Mouse (Mus musculus): ENCODE measurements around the gene Tmco1. TPM values are rescaled to one million over a fixed set of nuclear protein-coding genes. Genes with fewer than 3 reads are reported as not detected.

Gene Tmco1
- polyA plus RNA-seq (2014; fragmentation: Illumina TruSeq; extraction: RNeasy Lipid Tissue Mini Kit (QIAGEN cat#74804); ENCODE audit: low read depth, low replicate concordance): 132 TPM

DNA sequence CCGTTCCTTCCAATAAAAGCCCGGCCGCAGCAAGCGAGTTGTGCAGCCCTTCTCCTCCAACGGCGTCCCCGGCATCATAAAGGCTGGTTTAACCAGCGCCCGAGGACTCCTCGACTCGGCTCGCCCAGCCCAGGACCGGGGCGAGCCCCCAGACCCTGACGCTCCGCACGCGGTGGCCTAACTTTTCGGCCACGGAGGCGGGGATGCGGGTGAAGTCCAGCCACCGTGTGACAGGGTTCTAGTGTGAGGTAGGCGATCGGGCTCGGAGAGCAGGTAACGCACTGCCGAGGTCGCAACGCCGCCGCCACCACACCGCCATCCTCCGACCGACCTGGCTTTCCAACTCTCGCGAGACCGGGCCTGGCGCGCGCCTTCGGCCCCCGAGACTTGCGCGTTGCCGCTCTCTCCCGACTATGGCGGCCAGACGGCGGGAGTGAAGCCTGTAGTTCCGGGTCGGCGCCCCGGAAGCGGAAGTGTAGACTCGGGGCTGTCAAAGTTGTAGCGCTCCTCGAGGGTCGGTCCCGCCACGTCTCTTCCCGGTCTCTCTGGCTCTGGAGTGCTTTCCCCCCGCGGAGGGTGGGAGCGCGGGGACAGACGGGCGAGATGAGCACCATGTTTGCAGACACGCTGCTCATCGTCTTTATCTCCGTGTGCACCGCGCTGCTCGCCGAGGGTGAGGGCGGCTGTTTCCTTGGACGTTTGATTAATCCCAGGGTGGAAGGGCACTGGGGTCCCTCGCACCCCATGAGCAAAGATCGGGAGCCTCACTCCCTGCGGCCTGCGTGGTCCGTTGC lies at the start of gene Tmco1:
Tmco1 (plus strand) TSS at position 118 of the 794 bp plus-strand sequence.

DNA sequence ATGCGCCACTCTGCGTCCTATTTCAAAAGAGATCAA lies 23.0 kb upstream of the Tmco1 start, which contains the start of gene Uck2:
Uck2 (minus strand) TSS at position 1 of the 36 bp plus-strand sequence.

GRCm38 (mm10) chr1:167349815-167350596 lies 41.8 kb downstream of the Tmco1 start, which contains the start of gene Aldh9a1:
Aldh9a1 (plus strand) TSS chr1:167349991.

Other genes starting within 250 kb of the Tmco1 start
- 28.0 TPM for gene Uck2, start 23.1 kb upstream of the Tmco1 start, polyA plus RNA-seq (2014; fragmentation: Illumina TruSeq; extraction: RNeasy Lipid Tissue Mini Kit (QIAGEN cat#74804); ENCODE audit: low read depth, low replicate concordance)
- 36.5 TPM for gene Aldh9a1, start 41.6 kb downstream of the Tmco1 start, polyA plus RNA-seq (2014; fragmentation: Illumina TruSeq; extraction: RNeasy Lipid Tissue Mini Kit (QIAGEN cat#74804); ENCODE audit: low read depth, low replicate concordance)
- 379 TPM for gene Mgst3, start 85.5 kb downstream of the Tmco1 start, polyA plus RNA-seq (2014; fragmentation: Illumina TruSeq; extraction: RNeasy Lipid Tissue Mini Kit (QIAGEN cat#74804); ENCODE audit: low read depth, low replicate concordance)
- gene Lrrc52, start 158.4 kb downstream of the Tmco1 start, polyA plus RNA-seq (2014; fragmentation: Illumina TruSeq; extraction: RNeasy Lipid Tissue Mini Kit (QIAGEN cat#74804); ENCODE audit: low read depth, low replicate concordance): 2.2 TPM